Mouse (Mus musculus) limb, embryonic 10.5 days (tissue): ENCODE results near the gene 2810021J22Rik. TPM values are rescaled to one million over a fixed set of nuclear protein-coding genes. Genes with fewer than 3 reads are reported as not detected.

Source experiments
- DNase-seq: peaks from one replicate; pipeline ENCODE4 v3.0.0-alpha.2; 2017; ENCODE audit warnings: low spot score
- H3K27ac ChIP-seq: fragments of 300-500 bp; sonication (generic); 2 replicates; pipeline ENCODE4 v1.5.1; 2016; ENCODE audit warnings: mild to moderate bottlenecking
- H3K27me3 ChIP-seq: fragments of 300-500 bp; sonication (generic); 2 replicates; pipeline ENCODE4 v1.6.1; 2016; ENCODE audit warnings: low read depth, mild to moderate bottlenecking; ENCODE audit not compliant: poor library complexity, severe bottlenecking
- H3K36me3 ChIP-seq: fragments of 300-500 bp; sonication (generic); 2 replicates; pipeline ENCODE4 v1.6.1; 2016; ENCODE audit warnings: mild to moderate bottlenecking, moderate library complexity
- H3K4me1 ChIP-seq: fragments of 300-500 bp; sonication (generic); 2 replicates; pipeline ENCODE4 v1.6.1; 2016
- H3K4me3 ChIP-seq: fragments of 300-500 bp; sonication (generic); 2 replicates; pipeline ENCODE4 v1.5.1; 2016; ENCODE audit warnings: mild to moderate bottlenecking, moderate library complexity
- H3K9me3 ChIP-seq: fragments of 300-500 bp; sonication (generic); replicated peaks from 2 replicates; pipeline ENCODE4 v1.6.1; 2016; ENCODE audit warnings: mild to moderate bottlenecking
- WGBS: fragments of 180-500 bp; shearing (Covaris S2); methylation state at CpG from one replicate; pipeline ENCODE4 v1.1.7; 2016; 5-methylcytosine and 5-hydroxymethylcytosine counted together
- polyA plus RNA-seq: library from polyadenylated mRNA; unstranded; fragments of >200 nt; fragmentation: Nextera tagmentation; extraction: Ambion mirVana; gene quantifications from 2 replicates; pipeline ENCODE4 v1.2.1, GENCODE M21; 2016

The 2810021J22Rik gene
- polyA plus RNA-seq, 1 experiment from 2014 or later, result 10.9 TPM

- no peak overlapping the region for H3K27ac ChIP-seq
- 53% methylated on average over 6 of the region's 6 CpGs for WGBS
- no peaks in the 10 kb centered on the region for H3K9me3 ChIP-seq
- DNase-seq, result no peak
- peaks cover 83% of the 10 kb centered on the region for H3K36me3 ChIP-seq
- no peaks in the 10 kb centered on the region for H3K4me1 ChIP-seq
- H3K4me3 ChIP-seq, result no peak overlapping the region
- H3K27me3 ChIP-seq, result no peaks in the 10 kb centered on the region
Observed at GRCm38 (mm10) chr11:58894456-58894855, 27.4 kb downstream of the 2810021J22Rik start.

- H3K27ac ChIP-seq, result no peak overlapping the region
- no peaks in the 10 kb centered on the region for H3K27me3 ChIP-seq
- no peak overlapping the region for H3K4me3 ChIP-seq
- no peak for DNase-seq
- WGBS, result 93% methylated on average over 6 of the region's 6 CpGs
- H3K4me1 ChIP-seq, result no peaks in the 10 kb centered on the region
- peaks cover 78% of the 10 kb centered on the region for H3K36me3 ChIP-seq
- no peaks in the 10 kb centered on the region for H3K9me3 ChIP-seq
Observed at GRCm38 (mm10) chr11:58897485-58897884, 30.5 kb downstream of the 2810021J22Rik start.

DNA sequence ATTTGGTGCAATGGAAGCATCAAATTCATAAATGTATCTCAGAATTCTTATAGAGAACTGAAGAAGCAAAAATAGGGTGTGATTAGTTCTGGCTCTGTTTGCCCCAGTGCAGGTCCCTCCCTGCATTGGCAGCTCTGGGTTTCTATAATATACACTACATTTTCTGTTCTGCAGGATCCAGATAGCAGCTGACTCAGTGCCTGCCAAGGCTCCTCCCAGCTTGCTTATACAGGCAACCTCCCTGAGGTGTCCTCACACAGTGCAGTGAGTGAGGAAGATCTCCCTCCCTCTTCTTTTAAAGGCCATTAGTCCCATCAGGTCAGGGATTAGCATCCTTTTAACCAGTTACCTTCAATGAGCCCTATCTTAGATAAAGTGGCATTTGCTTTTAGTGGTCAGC lies 34.1 kb downstream of the 2810021J22Rik start:
- Histone ChIP-seq H3K36me3 (peaks cover 55% of the 10 kb centered on the region), H3K4me3 (no peak overlapping the region), H3K27ac (no peak overlapping the region), H3K4me1 (peaks cover 14% of the 10 kb centered on the region), H3K9me3 (no peaks in the 10 kb centered on the region), H3K27me3 (no peaks in the 10 kb centered on the region)
- DNase-seq, result no peak

DNA sequence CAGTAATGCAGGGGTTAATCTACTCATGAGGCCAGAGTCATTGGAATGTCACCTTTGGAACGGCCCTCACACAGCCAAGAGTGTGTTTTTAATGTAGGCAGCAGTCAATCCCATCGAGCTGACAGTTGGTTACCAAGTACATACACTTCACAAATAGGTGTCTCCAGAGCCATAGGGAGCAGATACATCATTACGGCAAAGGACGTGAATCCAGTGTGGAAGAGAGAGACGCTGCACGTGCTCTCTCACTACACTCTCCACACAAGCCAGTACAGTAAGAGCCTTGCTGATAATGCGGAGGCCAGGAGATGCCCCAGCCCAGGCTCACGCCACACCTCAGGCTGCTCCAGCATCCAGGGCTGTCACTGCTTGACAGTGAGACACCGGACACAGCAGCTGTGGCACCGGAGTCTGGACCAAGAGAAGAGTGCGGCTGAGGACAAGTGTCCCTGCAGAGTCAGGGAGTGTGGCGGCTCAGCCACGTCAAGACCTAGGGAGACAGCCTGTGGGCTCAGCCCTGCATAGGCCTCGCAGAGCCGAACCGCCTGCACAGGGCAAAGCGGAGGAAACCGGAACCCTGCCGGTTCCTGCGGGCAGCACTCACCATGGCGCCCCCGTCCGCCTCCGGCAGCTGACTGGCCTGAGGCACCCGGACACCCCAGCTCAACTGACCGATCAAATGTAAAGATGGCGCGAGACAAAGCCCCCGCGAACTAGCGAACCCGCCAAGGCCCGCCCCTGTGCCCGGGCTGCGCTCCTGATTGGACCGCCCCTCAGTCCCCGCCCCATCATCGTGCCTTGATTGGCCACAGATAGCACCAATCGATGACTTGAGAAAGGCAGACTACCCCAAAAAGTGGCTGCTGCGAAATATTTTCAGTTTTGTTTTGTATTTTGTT lies 36.7 kb downstream of the 2810021J22Rik start, which contains the start of gene Zfp39:
Gene Zfp39 (minus strand): TSS at position 715 of the 899 bp plus-strand sequence.
- under 1% methylated on average over 40 of the region's 40 CpGs for WGBS
- Histone ChIP-seq H3K4me3 (peak within 1 kb of the TSS; percentile 65), H3K36me3 (peaks cover 35% of the 10 kb centered on the region), H3K9me3 (no peaks in the 10 kb centered on the region), H3K27ac (peak within 1 kb of the TSS; percentile 93), H3K4me1 (peaks cover 14% of the 10 kb centered on the region), H3K27me3 (no peaks in the 10 kb centered on the region)
- DNase-seq, result peak; percentile 94

DNA sequence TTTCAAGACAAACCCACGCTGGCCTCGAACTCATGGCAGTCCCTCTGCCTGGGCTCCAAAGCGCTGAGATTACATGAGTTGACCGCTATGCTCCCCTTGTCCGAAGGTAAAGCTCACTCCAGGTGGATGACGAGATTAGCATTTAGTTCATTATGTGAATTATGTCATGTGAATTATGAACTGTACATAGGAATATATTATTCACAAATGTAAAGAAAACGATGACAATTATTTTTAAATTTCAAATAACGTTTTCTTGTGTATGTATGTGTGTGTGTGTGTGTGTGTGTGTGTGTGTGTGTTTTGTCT lies 37.3 kb downstream of the 2810021J22Rik start:
- peaks cover 29% of the 10 kb centered on the region for H3K36me3 ChIP-seq
- no peaks in the 10 kb centered on the region for H3K27me3 ChIP-seq
- H3K4me1 ChIP-seq, result peaks cover 14% of the 10 kb centered on the region
- DNase-seq, result no peak
- 6% methylated on average over 8 of the region's 8 CpGs for WGBS
- H3K9me3 ChIP-seq, result no peaks in the 10 kb centered on the region
- peak overlapping the region; percentile 65 for H3K4me3 ChIP-seq
- H3K27ac ChIP-seq, result peak overlapping the region; percentile 93

DNA sequence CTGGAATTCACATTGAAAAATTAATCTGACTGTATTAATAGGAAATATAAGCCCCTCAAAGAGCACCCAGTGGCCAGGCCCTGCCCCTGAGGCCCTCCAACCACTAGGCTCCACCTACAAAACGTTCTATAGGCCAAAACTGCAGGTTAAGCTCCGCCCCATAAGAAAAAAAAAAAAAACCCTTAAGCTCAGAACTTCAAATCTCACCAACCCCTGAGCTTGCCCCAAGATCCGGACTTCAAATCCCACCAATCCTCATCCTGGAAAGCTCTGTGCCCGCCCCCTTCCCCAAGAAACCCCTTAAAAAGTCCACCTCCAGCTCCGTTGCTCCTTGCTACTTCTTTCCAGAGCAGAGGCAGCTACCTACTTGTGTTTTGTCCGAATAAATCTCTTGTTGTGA lies 37.8 kb downstream of the 2810021J22Rik start:
- WGBS, result 48% methylated on average over 6 of the region's 6 CpGs
- peaks cover 27% of the 10 kb centered on the region for H3K36me3 ChIP-seq
- H3K27ac ChIP-seq, result no peak overlapping the region
- peak overlapping the region; percentile 65 for H3K4me3 ChIP-seq
- H3K4me1 ChIP-seq, result peaks cover 14% of the 10 kb centered on the region
- no peaks in the 10 kb centered on the region for H3K27me3 ChIP-seq
- peak; percentile 33 for DNase-seq
- H3K9me3 ChIP-seq, result no peaks in the 10 kb centered on the region

GRCm38 (mm10) chr11:58913776-58914175 lies 46.8 kb downstream of the 2810021J22Rik start:
- H3K4me1 ChIP-seq, result peaks cover 11% of the 10 kb centered on the region
- WGBS, result 71% methylated on average over 1 of the region's 1 CpGs
- H3K36me3 ChIP-seq, result no peaks in the 10 kb centered on the region
- no peak for DNase-seq
- peak overlapping the region; percentile 87; the same call in 1 of the 2 replicates for H3K27ac ChIP-seq
- H3K27me3 ChIP-seq, result no peaks in the 10 kb centered on the region
- no peak overlapping the region for H3K4me3 ChIP-seq
- H3K9me3 ChIP-seq, result no peaks in the 10 kb centered on the region

DNA sequence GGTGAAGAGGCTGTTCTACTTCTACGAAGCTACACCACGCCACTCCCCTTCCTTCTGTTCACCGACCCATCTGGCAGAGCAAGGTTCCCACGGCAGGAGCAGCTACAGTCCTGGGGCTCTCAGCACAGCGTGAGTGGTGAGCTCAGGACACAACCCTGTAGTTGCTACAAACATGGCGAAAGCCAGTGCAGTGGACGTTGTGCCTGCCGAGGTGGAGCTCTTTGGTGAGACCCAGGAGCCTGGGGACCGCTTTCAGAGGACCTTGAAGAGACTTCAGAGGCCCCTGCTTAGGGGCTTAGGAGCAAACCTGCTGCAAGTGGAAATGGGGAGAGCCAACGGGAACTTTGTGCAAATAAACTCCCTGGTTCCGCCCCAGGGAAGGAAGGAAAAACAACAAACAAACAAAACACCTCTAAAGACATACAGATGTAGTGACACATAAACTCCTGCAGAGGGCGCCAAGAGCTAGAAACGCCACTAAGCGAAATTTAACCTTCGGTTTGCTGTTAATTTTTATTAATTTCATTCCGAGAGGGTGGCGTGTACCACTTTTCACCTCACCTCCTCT lies 47.5 kb downstream of the 2810021J22Rik start:
- H3K9me3 ChIP-seq, result no peaks in the 10 kb centered on the region
- peak overlapping the region; percentile 43 for H3K4me3 ChIP-seq
- H3K36me3 ChIP-seq, result no peaks in the 10 kb centered on the region
- peak overlapping the region; percentile 87 for H3K27ac ChIP-seq
- DNase-seq, result peak; percentile 61
- no peaks in the 10 kb centered on the region for H3K27me3 ChIP-seq
- WGBS, result 16% methylated on average over 17 of the region's 17 CpGs
- H3K4me1 ChIP-seq, result peaks cover 15% of the 10 kb centered on the region

DNA sequence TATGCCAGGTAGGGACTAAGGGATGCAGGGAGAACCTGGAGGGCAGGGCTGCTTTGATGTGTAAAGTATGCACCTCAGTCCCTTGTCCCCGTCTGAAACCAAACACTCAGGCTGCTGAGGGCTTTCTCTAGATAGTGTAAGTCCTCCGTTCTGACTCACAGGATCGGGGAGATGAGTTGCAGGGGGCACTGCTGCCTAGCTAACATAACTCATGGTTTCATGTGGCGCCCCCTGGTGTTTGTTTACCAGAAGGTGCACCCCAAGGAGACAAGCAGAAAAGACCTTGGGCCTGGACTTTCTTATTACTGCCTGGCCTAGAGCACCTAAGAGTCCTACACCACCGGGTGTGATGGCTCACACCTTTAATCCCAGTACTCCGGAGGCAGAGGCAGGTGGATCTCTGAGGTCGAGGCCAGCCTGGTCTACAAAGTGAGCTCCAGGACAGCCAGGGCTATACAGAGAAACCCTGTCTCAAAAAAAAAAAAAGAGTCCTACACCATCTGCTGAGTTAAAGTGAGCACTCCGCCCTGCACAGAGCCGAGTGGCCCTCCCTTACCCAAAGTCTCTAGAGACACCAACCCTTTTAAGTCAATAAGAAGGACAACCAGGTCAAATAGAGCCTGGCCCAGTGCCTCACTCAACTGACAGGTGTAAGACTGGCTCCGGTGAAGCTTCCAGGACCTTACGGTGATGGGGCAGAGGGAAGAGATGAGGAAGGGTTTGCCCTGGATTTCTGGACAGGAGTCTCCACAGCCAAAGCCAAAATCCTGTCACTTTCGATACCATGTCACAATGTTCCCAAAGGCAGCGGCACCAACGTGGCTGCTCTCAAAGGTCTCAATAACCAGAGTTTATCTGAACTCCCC lies 50.1 kb downstream of the 2810021J22Rik start:
- peak; percentile 60 for DNase-seq
- no peaks in the 10 kb centered on the region for H3K9me3 ChIP-seq
- H3K4me1 ChIP-seq, result peaks cover 16% of the 10 kb centered on the region
- H3K36me3 ChIP-seq, result no peaks in the 10 kb centered on the region
- H3K27ac ChIP-seq, result no peak overlapping the region
- H3K27me3 ChIP-seq, result no peaks in the 10 kb centered on the region
- WGBS, result 59% methylated on average over 14 of the region's 14 CpGs
- no peak overlapping the region for H3K4me3 ChIP-seq

GRCm38 (mm10) chr11:58917745-58918366 lies 50.8 kb downstream of the 2810021J22Rik start, which contains the start of gene Btnl10:
Gene Btnl10 (plus strand): TSS chr11:58917908.
- no peak for DNase-seq
- Histone ChIP-seq H3K4me1 (peaks cover 16% of the 10 kb centered on the region), H3K9me3 (no peaks in the 10 kb centered on the region), H3K36me3 (no peaks in the 10 kb centered on the region), H3K4me3 (no peak within 1 kb of the TSS), H3K27me3 (no peaks in the 10 kb centered on the region), H3K27ac (no peak within 1 kb of the TSS)
- 86% methylated on average over 12 of the region's 12 CpGs for WGBS

DNA sequence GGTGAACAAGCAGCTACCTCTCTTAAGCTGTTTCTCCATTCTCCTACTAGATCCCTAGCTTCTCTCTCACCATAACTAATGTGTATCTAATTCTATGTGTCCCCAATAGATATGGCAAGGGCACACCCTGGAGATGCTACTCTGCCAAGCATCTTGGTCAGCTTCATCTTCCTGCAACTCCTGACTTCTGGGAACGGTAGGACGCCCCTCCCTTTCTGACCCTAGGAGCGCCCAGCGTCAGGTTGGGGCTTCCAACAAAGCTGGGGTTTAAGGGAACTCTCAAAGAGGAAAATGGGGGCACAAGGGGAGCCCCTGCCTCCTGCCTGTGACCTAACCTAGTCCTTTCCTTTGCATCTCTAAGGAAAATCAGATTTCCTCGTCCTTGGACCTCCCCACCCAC lies 51.7 kb downstream of the 2810021J22Rik start:
- Histone ChIP-seq H3K4me3 (no peak overlapping the region), H3K36me3 (no peaks in the 10 kb centered on the region), H3K9me3 (no peaks in the 10 kb centered on the region), H3K27me3 (no peaks in the 10 kb centered on the region), H3K27ac (no peak overlapping the region), H3K4me1 (peaks cover 16% of the 10 kb centered on the region)
- 83% methylated on average over 5 of the region's 5 CpGs for WGBS
- DNase-seq, result no peak

DNA sequence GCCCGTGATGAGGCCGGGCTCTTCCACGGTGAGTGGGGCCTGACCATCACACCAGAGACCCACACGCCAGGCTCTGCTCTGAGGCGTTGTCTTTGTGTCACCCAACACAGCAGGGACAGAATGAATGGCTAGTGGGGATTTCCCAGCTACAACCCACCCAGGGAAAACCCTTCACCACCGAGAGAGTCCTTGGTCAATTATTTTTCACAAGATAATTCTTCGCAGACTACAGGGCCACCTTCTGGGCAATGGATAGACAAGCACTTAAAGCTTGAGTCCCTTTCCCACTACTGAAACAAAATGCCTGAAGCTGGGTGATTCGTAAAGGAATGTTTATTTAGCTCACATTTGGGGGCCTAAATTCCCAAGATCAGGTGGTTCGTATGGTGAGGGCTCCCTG lies 55.4 kb downstream of the 2810021J22Rik start:
- no peak for DNase-seq
- H3K36me3 ChIP-seq, result no peaks in the 10 kb centered on the region
- H3K4me3 ChIP-seq, result no peak overlapping the region
- H3K9me3 ChIP-seq, result no peaks in the 10 kb centered on the region
- H3K27ac ChIP-seq, result no peak overlapping the region
- H3K4me1 ChIP-seq, result peaks cover 10% of the 10 kb centered on the region
- no peaks in the 10 kb centered on the region for H3K27me3 ChIP-seq
- 86% methylated on average over 9 of the region's 9 CpGs for WGBS
